Mouse (Mus musculus): ENCODE measurements around the gene Dusp3. TPM values are rescaled to one million over a fixed set of nuclear protein-coding genes. Genes with fewer than 3 reads are reported as not detected.

Dusp3 gene
- total and polyA plus RNA-seq, 3 experiments, result 18.4 to 35.5 (median 29.8) TPM

GRCm38 (mm10) chr11:101950021-101950420 is 36.8 kb downstream of the Dusp3 start:
- Histone ChIP-seq H3K27me3 (ENCODE audit: control insufficient read depth in 1 of 2, insufficient read depth in 2 of 2, low read length in 2 of 2) (peaks cover 1 to 2% of the 10 kb centered on the region in 2 experiments), H3K36me3 (ENCODE audit: control insufficient read depth in 1 of 2, insufficient read depth in 2 of 2, low read length in 2 of 2) (peaks cover 0 to 22% of the 10 kb centered on the region in 2 experiments; a peak in 2 of 4 replicates), H3K9me3 (replicated peaks; ENCODE audit: insufficient read depth, low read length) (no peaks in the 10 kb centered on the region), H3K4me1 (ENCODE audit: control insufficient read depth in 1 of 2, insufficient read depth in 2 of 2, low read length in 2 of 2) (peaks cover 2 to 24% of the 10 kb centered on the region in 2 experiments; a peak in 3 of 4 replicates), H3K4me3 (ENCODE audit: control insufficient read depth in 1 of 2, insufficient read depth in 1 of 2, low read depth in 2 of 2, low read length in 2 of 2) (no peak overlapping the region), H3K79me2 (ENCODE audit: control insufficient read depth, insufficient read depth, low read length, poor library complexity) (no peaks in the 10 kb centered on the region), H3K27ac (ENCODE audit: control insufficient read depth, low read depth, low read length) (no peak overlapping the region), H3K9ac (ENCODE audit: control insufficient read depth, low read depth, low read length, poor library complexity, severe bottlenecking) (no peak overlapping the region)
- DNase-seq (ENCODE audit: low read depth, low spot score), result no peak
- TF ChIP-seq USF2 (IDR thresholded peaks at IDR 0.05; ENCODE audit: borderline replicate concordance in 1 of 2, insufficient read depth in 1 of 2, low read depth in 1 of 2, low read length in 2 of 2), result no peak
- no peak for TF ChIP-seq HCFC1 (IDR thresholded peaks at IDR 0.05; ENCODE audit: low read depth, low read length)
- no peak for TF ChIP-seq TCF12 (IDR thresholded peaks at IDR 0.05; ENCODE audit: low read depth, low read length)
- no peak for TF ChIP-seq CHD1 (IDR thresholded peaks at IDR 0.05; ENCODE audit: low read depth, low read length)
- TF ChIP-seq ETS1 (IDR thresholded peaks at IDR 0.05; ENCODE audit: low read depth, low read length), result no peak
- TF ChIP-seq TBP (IDR thresholded peaks at IDR 0.05; ENCODE audit: low read depth, low read length), result no peak
- no peak for TF ChIP-seq NRF1 (IDR thresholded peaks at IDR 0.05; ENCODE audit: insufficient read depth, low read depth, low read length, poor library complexity, severe bottlenecking)
- TF ChIP-seq CHD2 (IDR thresholded peaks at IDR 0.05; ENCODE audit: low read length), result no peak
- TF ChIP-seq USF1 (IDR thresholded peaks at IDR 0.05; ENCODE audit: low read depth, low read length), result no peak
- TF ChIP-seq MAX (IDR thresholded peaks at IDR 0.05; ENCODE audit: low read length), result no peak
- no peak for TF ChIP-seq E2F4 (IDR thresholded peaks at IDR 0.05; ENCODE audit: borderline replicate concordance, low read depth, low read length)
- TF ChIP-seq RAD21 (IDR thresholded peaks at IDR 0.05; ENCODE audit: low read depth, low read length), result no peak
- no peak for TF ChIP-seq KAT2A (conservative IDR thresholded peaks at IDR 0.05; ENCODE audit: low read depth, low read length)
- TF ChIP-seq ZC3H11A (IDR thresholded peaks at IDR 0.05; ENCODE audit: low read depth, low read length), result no peak
- TF ChIP-seq BHLHE40 (IDR thresholded peaks at IDR 0.05; ENCODE audit: borderline replicate concordance, low read depth, low read length), result no peak
- TF ChIP-seq MYC (IDR thresholded peaks at IDR 0.05; ENCODE audit: low read depth, low read length), result no peak
- no peak for TF ChIP-seq TAL1 (IDR thresholded peaks at IDR 0.05; ENCODE audit: low read length)
- TF ChIP-seq CTCF (IDR thresholded peaks at IDR 0.05 in 2 of 3, conservative IDR thresholded peaks at IDR 0.05 in 1 of 3; ENCODE audit: control insufficient read depth in 1 of 3, insufficient read depth in 1 of 3, low read depth in 2 of 3, low read length in 3 of 3, poor library complexity in 1 of 3, severe bottlenecking in 1 of 3), result no peak

- no peaks in the 10 kb centered on the region for H3K79me2 ChIP-seq (ENCODE audit: control insufficient read depth, insufficient read depth, low read length, poor library complexity)
- H3K4me3 ChIP-seq (ENCODE audit: control insufficient read depth in 1 of 2, insufficient read depth in 1 of 2, low read depth in 2 of 2, low read length in 2 of 2), result no peak overlapping the region
- no peak for TF ChIP-seq MXI1 (IDR thresholded peaks at IDR 0.05; ENCODE audit: low read depth, low read length)
- TF ChIP-seq CTCF (IDR thresholded peaks at IDR 0.05 in 2 of 3, conservative IDR thresholded peaks at IDR 0.05 in 1 of 3; ENCODE audit: control insufficient read depth in 1 of 3, insufficient read depth in 1 of 3, low read depth in 2 of 3, low read length in 3 of 3, poor library complexity in 1 of 3, severe bottlenecking in 1 of 3), result peak in 2 of 3 experiments; percentile 36 to 38; a peak in 4 of 6 replicates
- H3K36me3 ChIP-seq (ENCODE audit: control insufficient read depth in 1 of 2, insufficient read depth in 2 of 2, low read length in 2 of 2), result no peaks in the 10 kb centered on the region
- H3K9ac ChIP-seq (ENCODE audit: control insufficient read depth, low read depth, low read length, poor library complexity, severe bottlenecking), result no peak overlapping the region
- H3K27ac ChIP-seq (ENCODE audit: control insufficient read depth, low read depth, low read length), result no peak overlapping the region
- peaks cover 1 to 2% of the 10 kb centered on the region in 2 experiments; a peak in 3 of 4 replicates for H3K27me3 ChIP-seq (ENCODE audit: control insufficient read depth in 1 of 2, insufficient read depth in 2 of 2, low read length in 2 of 2)
- no peaks in the 10 kb centered on the region for H3K4me1 ChIP-seq (ENCODE audit: control insufficient read depth in 1 of 2, insufficient read depth in 2 of 2, low read length in 2 of 2)
- no peak for DNase-seq (ENCODE audit: low read depth, low spot score)
- H3K9me3 ChIP-seq (replicated peaks; ENCODE audit: insufficient read depth, low read length), result no peaks in the 10 kb centered on the region
Observed at GRCm38 (mm10) chr11:101946525-101946924, 40.3 kb downstream of the Dusp3 start.

Data from MEL (cell line).